Comparison of ENCODE assay signal across 13 mouse cellular contexts in genomic region chr8:92084124-92084523, GRCm38 (mm10).
"Had no signal": no experiment of that assay in that cellular context is flagged by ENCODE, and none has a peak within 500 bp of the region (broad histone marks: within the 10 kb centered on the region; RNA-seq: fewer than 3 reads in every experiment).

No protein-coding gene starts in this region.

- H3K27ac ChIP-seq: kidney, postnatal 0 days; limb, embryonic 12.5 days; liver, embryonic 13.5 days; midbrain, embryonic 13.5 days; stomach, postnatal 0 days had no signal

- H3K4me1 ChIP-seq: limb, embryonic 12.5 days; liver, embryonic 13.5 days had no signal

- ATAC-seq: intestine, postnatal 0 days; liver, postnatal 0 days; midbrain, embryonic 13.5 days had no signal

- DNase-seq: kidney, adult 8-10 months; kidney, postnatal 36 days; layer of hippocampus, adult 9-11 months; layer of hippocampus, postnatal 36 days; liver; liver, embryonic 13.5 days; liver, postnatal 0 days; thymus, postnatal 4 days had no signal

- H3K4me2 ChIP-seq: limb, embryonic 12.5 days; liver, embryonic 13.5 days; midbrain, embryonic 13.5 days had no signal

- H3K9ac ChIP-seq: limb, embryonic 12.5 days; liver, embryonic 13.5 days; liver, postnatal 0 days; midbrain, embryonic 13.5 days had no signal

- H3K36me3 ChIP-seq: limb, embryonic 12.5 days; liver, embryonic 13.5 days; midbrain, embryonic 13.5 days had no signal

- H3K9me3 ChIP-seq: limb, embryonic 12.5 days; liver, embryonic 13.5 days; midbrain, embryonic 13.5 days had no signal

- H3K4me3 ChIP-seq: limb, embryonic 12.5 days; liver, embryonic 13.5 days; midbrain, embryonic 13.5 days had no signal
